Mouse (Mus musculus): Measurements from ENCODE around the gene Hexim1. TPM values are rescaled to one million over a fixed set of nuclear protein-coding genes. Genes with fewer than 3 reads are reported as not detected.

Hexim1 gene
- total RNA-seq, 1 experiment, result 29.1 TPM

- no peaks in the 10 kb centered on the region for H3K36me3 ChIP-seq (ENCODE audit: control insufficient read depth, insufficient read depth, low read length, poor library complexity, severe bottlenecking)
- no peak overlapping the region for H3K4me3 ChIP-seq (ENCODE audit: insufficient read depth in 1 of 2, low read depth in 1 of 2, low read length in 2 of 2, poor library complexity in 1 of 2, severe bottlenecking in 1 of 2)
- TF ChIP-seq ZNF384 (IDR thresholded peaks at IDR 0.05; ENCODE audit: low read depth, low read length) (no peak), HCFC1 (IDR thresholded peaks at IDR 0.05; ENCODE audit: borderline replicate concordance, insufficient read depth, low read length) (no peak), CHD2 (IDR thresholded peaks at IDR 0.05; ENCODE audit: low read depth, low read length) (no peak), ZC3H11A (IDR thresholded peaks at IDR 0.05; ENCODE audit: borderline replicate concordance, low read depth, low read length) (no peak), MAFK (IDR thresholded peaks at IDR 0.05; ENCODE audit: insufficient read depth, low read depth, low read length) (no peak)
- H3K4me1 ChIP-seq (ENCODE audit: control insufficient read depth in 2 of 2, insufficient read depth in 2 of 2, low read length in 2 of 2, poor library complexity in 1 of 2), result peaks cover 1 to 31% of the 10 kb centered on the region in 2 experiments; a peak in 2 of 4 replicates
- no peak overlapping the region for H3K9ac ChIP-seq (ENCODE audit: insufficient read depth, low read depth, low read length, poor library complexity, severe bottlenecking)
- in situ Hi-C loops (cut with MboI; ENCODE audit: low sequenced_read_pairs in 2 of 2, unreplicated experiment in 2 of 2), result no loop called here
- no peaks in the 10 kb centered on the region for H3K9me3 ChIP-seq (ENCODE audit: control insufficient read depth, insufficient read depth, low read depth, low read length)
- DNase-seq (ENCODE audit: low read depth, low spot score), result no peak
- H3K27ac ChIP-seq (ENCODE audit: insufficient read depth, low read depth, low read length, poor library complexity, severe bottlenecking), result no peak overlapping the region
These were observed 24.7 kb downstream of the Hexim1 start for GRCm38 (mm10) chr11:103140763-103141100.

- DNase-seq (ENCODE audit: low read depth, low spot score), result no peak
- Histone ChIP-seq H3K9ac (ENCODE audit: insufficient read depth, low read depth, low read length, poor library complexity, severe bottlenecking) (no peak overlapping the region), H3K4me1 (ENCODE audit: control insufficient read depth in 2 of 2, insufficient read depth in 2 of 2, low read length in 2 of 2, poor library complexity in 1 of 2) (peaks cover 1 to 31% of the 10 kb centered on the region in 2 experiments; a peak in 2 of 4 replicates), H3K36me3 (ENCODE audit: control insufficient read depth, insufficient read depth, low read length, poor library complexity, severe bottlenecking) (no peaks in the 10 kb centered on the region), H3K9me3 (ENCODE audit: control insufficient read depth, insufficient read depth, low read depth, low read length) (no peaks in the 10 kb centered on the region), H3K4me3 (ENCODE audit: insufficient read depth in 1 of 2, low read depth in 1 of 2, low read length in 2 of 2, poor library complexity in 1 of 2, severe bottlenecking in 1 of 2) (no peak overlapping the region), H3K27ac (ENCODE audit: insufficient read depth, low read depth, low read length, poor library complexity, severe bottlenecking) (no peak overlapping the region; the same call in 1 of the 2 replicates)
- TF ChIP-seq ZNF384 (IDR thresholded peaks at IDR 0.05; ENCODE audit: low read depth, low read length) (no peak), ZC3H11A (IDR thresholded peaks at IDR 0.05; ENCODE audit: borderline replicate concordance, low read depth, low read length) (no peak), HCFC1 (IDR thresholded peaks at IDR 0.05; ENCODE audit: borderline replicate concordance, insufficient read depth, low read length) (no peak), CHD2 (IDR thresholded peaks at IDR 0.05; ENCODE audit: low read depth, low read length) (no peak), MAFK (IDR thresholded peaks at IDR 0.05; ENCODE audit: insufficient read depth, low read depth, low read length) (no peak)
- in situ Hi-C loops (cut with MboI; ENCODE audit: low sequenced_read_pairs in 2 of 2, unreplicated experiment in 2 of 2), result no loop called here
These were observed 25.3 kb downstream of the Hexim1 start for GRCm38 (mm10) chr11:103141101-103141943.

GRCm38 (mm10) chr11:103141944-103142255 lies 25.9 kb downstream of the Hexim1 start:
- TF ChIP-seq ZNF384 (IDR thresholded peaks at IDR 0.05; ENCODE audit: low read depth, low read length), result no peak
- TF ChIP-seq CHD2 (IDR thresholded peaks at IDR 0.05; ENCODE audit: low read depth, low read length), result no peak
- TF ChIP-seq ZC3H11A (IDR thresholded peaks at IDR 0.05; ENCODE audit: borderline replicate concordance, low read depth, low read length), result no peak
- TF ChIP-seq MAFK (IDR thresholded peaks at IDR 0.05; ENCODE audit: insufficient read depth, low read depth, low read length), result no peak
- no peak for TF ChIP-seq HCFC1 (IDR thresholded peaks at IDR 0.05; ENCODE audit: borderline replicate concordance, insufficient read depth, low read length)
- Histone ChIP-seq H3K27ac (ENCODE audit: insufficient read depth, low read depth, low read length, poor library complexity, severe bottlenecking) (no peak overlapping the region; the same call in 1 of the 2 replicates), H3K4me3 (ENCODE audit: insufficient read depth in 1 of 2, low read depth in 1 of 2, low read length in 2 of 2, poor library complexity in 1 of 2, severe bottlenecking in 1 of 2) (no peak overlapping the region), H3K9me3 (ENCODE audit: control insufficient read depth, insufficient read depth, low read depth, low read length) (no peaks in the 10 kb centered on the region), H3K4me1 (ENCODE audit: control insufficient read depth in 2 of 2, insufficient read depth in 2 of 2, low read length in 2 of 2, poor library complexity in 1 of 2) (peaks cover 1 to 31% of the 10 kb centered on the region in 2 experiments; a peak in 2 of 4 replicates), H3K9ac (ENCODE audit: insufficient read depth, low read depth, low read length, poor library complexity, severe bottlenecking) (no peak overlapping the region), H3K36me3 (ENCODE audit: control insufficient read depth, insufficient read depth, low read length, poor library complexity, severe bottlenecking) (no peaks in the 10 kb centered on the region)
- no peak for DNase-seq (ENCODE audit: low read depth, low spot score)
- in situ Hi-C loops (cut with MboI; ENCODE audit: low sequenced_read_pairs in 2 of 2, unreplicated experiment in 2 of 2), result no loop called here

- in situ Hi-C loops (cut with MboI; ENCODE audit: low sequenced_read_pairs in 2 of 2, unreplicated experiment in 2 of 2), result no loop called here
- Histone ChIP-seq H3K36me3 (ENCODE audit: control insufficient read depth, insufficient read depth, low read length, poor library complexity, severe bottlenecking) (no peaks in the 10 kb centered on the region), H3K4me1 (ENCODE audit: control insufficient read depth in 2 of 2, insufficient read depth in 2 of 2, low read length in 2 of 2, poor library complexity in 1 of 2) (peaks cover 1 to 29% of the 10 kb centered on the region in 2 experiments; a peak in 2 of 4 replicates), H3K4me3 (ENCODE audit: insufficient read depth in 1 of 2, low read depth in 1 of 2, low read length in 2 of 2, poor library complexity in 1 of 2, severe bottlenecking in 1 of 2) (peak overlapping the region in 1 of 2 experiments; percentile 15; a peak in 1 of 4 replicates), H3K9ac (ENCODE audit: insufficient read depth, low read depth, low read length, poor library complexity, severe bottlenecking) (no peak overlapping the region), H3K27ac (ENCODE audit: insufficient read depth, low read depth, low read length, poor library complexity, severe bottlenecking) (no peak overlapping the region), H3K9me3 (ENCODE audit: control insufficient read depth, insufficient read depth, low read depth, low read length) (no peaks in the 10 kb centered on the region)
- TF ChIP-seq ZNF384 (IDR thresholded peaks at IDR 0.05; ENCODE audit: low read depth, low read length) (no peak), HCFC1 (IDR thresholded peaks at IDR 0.05; ENCODE audit: borderline replicate concordance, insufficient read depth, low read length) (no peak), MAFK (IDR thresholded peaks at IDR 0.05; ENCODE audit: insufficient read depth, low read depth, low read length) (no peak), ZC3H11A (IDR thresholded peaks at IDR 0.05; ENCODE audit: borderline replicate concordance, low read depth, low read length) (no peak), CHD2 (IDR thresholded peaks at IDR 0.05; ENCODE audit: low read depth, low read length) (no peak)
- DNase-seq (ENCODE audit: low read depth, low spot score), result no peak
These were observed 26.6 kb downstream of the Hexim1 start for GRCm38 (mm10) chr11:103142441-103143182.
